Mouse (Mus musculus) forebrain, embryonic 11.5 days (tissue): ENCODE measurements at regions not wholly inside any gene's neighbourhood (a gene's known extent, or its start where the extent isn't known, plus 50 kb on each side); places are given as distances from the start of the nearest gene placed in this dataset.
A peak's percentile ranks its signal among the peaks of the same experiment; 100 is the strongest.

Experiments used
- ATAC-seq: fragments of 200-750 bp; cut with Nextera tagmentation; replicated peaks from 2 replicates; pipeline ENCODE4 v1.8.0; 2017; ENCODE audit warnings: moderate TSS enrichment; ENCODE audit not compliant: low FRiP score
- DNase-seq: peaks from one replicate; pipeline ENCODE4 v3.0.0-alpha.2; 2017; ENCODE audit warnings: low spot score
- H3K27ac ChIP-seq: fragments of 300-500 bp; sonication (generic); 2 replicates; pipeline ENCODE4 v1.5.1; 2014; ENCODE audit warnings: low read depth, low read length
- H3K27me3 ChIP-seq: fragments of 300-500 bp; sonication (generic); 2 replicates; pipeline ENCODE4 v1.6.1; 2014; ENCODE audit warnings: mild to moderate bottlenecking, low read length, mixed read lengths; ENCODE audit not compliant: control insufficient read depth, insufficient read depth
- H3K36me3 ChIP-seq: fragments of 300-500 bp; sonication (generic); 2 replicates; pipeline ENCODE4 v1.6.1; 2014; ENCODE audit warnings: mild to moderate bottlenecking, low read length, moderate library complexity, mixed read lengths; ENCODE audit not compliant: control insufficient read depth, insufficient read depth
- H3K4me1 ChIP-seq: fragments of 300-500 bp; sonication (generic); replicated peaks from 2 replicates; pipeline ENCODE4 v1.6.1; 2014; ENCODE audit warnings: low read length, mixed read lengths; ENCODE audit not compliant: control insufficient read depth, insufficient read depth
- H3K4me2 ChIP-seq: fragments of 300-500 bp; sonication (generic); 2 replicates; pipeline ENCODE4 v1.6.1; 2014; ENCODE audit warnings: low read depth, mild to moderate bottlenecking, low read length, moderate library complexity, mixed read lengths; ENCODE audit not compliant: severe bottlenecking
- H3K4me3 ChIP-seq: fragments of 300-500 bp; sonication (generic); 2 replicates; pipeline ENCODE4 v1.5.1; 2014; ENCODE audit warnings: low read depth, low read length
- H3K9ac ChIP-seq: fragments of 300-500 bp; sonication (generic); 2 replicates; pipeline ENCODE4 v1.6.1; 2014; ENCODE audit warnings: low read length
- H3K9me3 ChIP-seq: fragments of 300-500 bp; sonication (generic); 2 replicates; pipeline ENCODE4 v1.6.1; 2016; ENCODE audit warnings: low read length, mixed read lengths; ENCODE audit not compliant: control insufficient read depth
- WGBS: fragments of 180-500 bp; shearing (Covaris S2); extraction: QIAGEN DNeasy Blood & Tissue Kit; methylation state at CpG from one replicate; pipeline ENCODE4 v1.1.7; 2014; 5-methylcytosine and 5-hydroxymethylcytosine counted together

DNA sequence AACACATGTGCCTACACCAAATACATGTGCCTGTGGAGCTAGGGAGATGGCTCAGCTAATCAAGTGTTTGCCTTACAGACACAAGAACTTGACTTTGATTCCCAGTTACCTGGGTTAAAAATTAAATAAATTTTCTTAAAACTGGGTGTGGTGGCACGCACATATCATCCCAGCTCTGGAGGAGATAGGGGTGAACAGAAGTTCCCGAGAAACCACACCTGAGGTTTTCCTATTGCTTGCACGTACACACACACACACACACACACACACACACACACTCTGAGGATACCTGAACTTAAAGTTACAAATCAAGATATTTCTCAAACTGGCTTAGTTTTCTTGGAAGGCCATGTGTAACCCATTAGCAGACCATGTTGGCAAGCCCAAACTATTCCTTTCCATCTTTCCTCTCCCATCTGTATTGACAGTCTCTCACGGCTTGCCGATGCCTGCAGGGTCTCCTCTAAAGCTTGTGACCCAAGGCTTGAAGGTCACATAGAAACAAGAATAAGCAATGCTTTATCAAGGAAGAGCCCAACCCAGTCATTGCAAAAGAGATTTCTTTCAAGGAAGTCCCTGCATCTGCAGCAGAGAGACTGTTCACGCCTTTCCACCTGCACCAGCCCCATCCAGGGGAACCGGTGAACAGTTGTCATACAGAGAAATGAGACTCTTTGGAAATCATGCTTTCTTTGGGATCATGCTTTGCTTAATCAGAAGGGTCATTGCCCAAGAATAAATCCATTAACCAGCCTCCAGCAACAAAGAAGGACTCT, 129.9 kb downstream of the Cyp26b1 start:
- H3K4me2 ChIP-seq = no peak overlapping the region
- H3K27ac ChIP-seq = no peak overlapping the region
- H3K4me1 ChIP-seq = no peaks in the 10 kb centered on the region
- H3K27me3 ChIP-seq = no peaks in the 10 kb centered on the region
- H3K4me3 ChIP-seq = no peak overlapping the region
- no peaks in the 10 kb centered on the region for H3K9me3 ChIP-seq
- H3K36me3 ChIP-seq = no peaks in the 10 kb centered on the region
- ATAC-seq = no peak
- H3K9ac ChIP-seq = no peak overlapping the region
- DNase-seq = no peak
- 84% methylated on average over 7 of the region's 7 CpGs for WGBS

DNA sequence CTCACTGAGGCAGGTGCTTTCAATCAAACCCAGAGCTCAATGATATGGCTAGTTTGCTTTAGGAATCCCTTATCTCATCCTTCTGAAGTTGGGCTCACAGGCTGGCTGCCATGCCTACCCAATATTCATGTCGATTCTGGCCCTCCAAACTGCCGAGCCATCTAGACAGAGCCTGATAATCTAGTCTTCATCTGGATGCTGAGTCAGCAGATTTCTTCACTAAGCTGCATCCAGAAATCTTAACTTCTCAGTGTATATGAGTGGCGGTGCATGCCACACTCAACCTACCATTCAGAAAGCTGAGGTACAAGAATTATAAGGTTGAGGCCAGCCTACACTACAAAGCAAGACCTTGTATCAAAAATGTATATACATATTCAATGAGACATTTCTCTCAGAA, 136.9 kb downstream of the Cyp26b1 start:
- WGBS = 91% methylated on average over 3 of the region's 3 CpGs
- no peaks in the 10 kb centered on the region for H3K9me3 ChIP-seq
- DNase-seq (no peak), ATAC-seq (no peak)
- H3K4me2 ChIP-seq = no peak overlapping the region
- no peaks in the 10 kb centered on the region for H3K27me3 ChIP-seq
- no peak overlapping the region for H3K4me3 ChIP-seq
- H3K36me3 ChIP-seq = no peaks in the 10 kb centered on the region
- no peaks in the 10 kb centered on the region for H3K4me1 ChIP-seq
- H3K27ac ChIP-seq = no peak overlapping the region
- H3K9ac ChIP-seq = no peak overlapping the region

DNA sequence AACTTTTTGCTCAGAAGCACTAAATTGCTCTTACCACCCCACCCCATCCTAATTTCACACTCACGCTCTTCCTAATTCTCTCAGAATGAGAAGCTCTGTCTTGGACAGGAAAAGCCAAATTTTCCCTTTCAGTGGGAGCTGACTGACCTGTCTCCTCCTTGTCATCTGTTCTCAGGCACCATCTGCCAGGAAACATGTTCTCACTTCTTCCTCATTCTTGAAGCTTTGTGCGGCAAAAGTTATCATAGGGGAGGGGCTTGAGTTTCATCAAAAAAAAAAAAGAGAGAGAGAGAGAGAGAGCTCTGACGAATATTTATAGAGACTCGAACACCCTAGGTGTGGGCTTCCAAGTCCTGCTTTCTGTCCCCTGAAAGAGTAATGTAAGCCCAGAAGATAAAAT, 148.6 kb downstream of the Cyp26b1 start:
- ATAC-seq (no peak), DNase-seq (no peak)
- Histone ChIP-seq H3K9me3 (no peaks in the 10 kb centered on the region; the same call in 1 of the 2 replicates), H3K9ac (no peak overlapping the region), H3K27me3 (no peaks in the 10 kb centered on the region), H3K27ac (no peak overlapping the region), H3K4me2 (no peak overlapping the region), H3K4me1 (no peaks in the 10 kb centered on the region), H3K4me3 (no peak overlapping the region), H3K36me3 (no peaks in the 10 kb centered on the region)
- 67% methylated on average over 4 of the region's 4 CpGs for WGBS

DNA sequence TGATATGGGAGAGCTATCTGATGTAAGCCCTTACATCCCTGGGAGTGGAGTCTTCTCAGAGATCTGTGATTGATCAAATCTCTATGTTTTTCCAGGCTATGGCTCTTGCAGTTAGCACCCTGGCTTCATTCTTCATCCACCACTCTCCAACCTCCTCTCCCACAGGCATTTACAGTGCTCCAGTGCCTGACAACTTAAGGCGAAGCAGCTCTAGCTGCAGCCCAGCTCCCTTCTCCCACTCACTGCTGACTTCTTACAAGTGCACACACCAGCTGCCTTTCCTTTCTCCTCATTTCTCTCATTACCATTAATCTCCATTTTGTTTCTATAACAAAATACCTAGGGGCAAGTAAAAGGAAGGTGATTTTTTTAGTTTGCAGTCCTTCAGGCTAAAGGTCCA, 151.0 kb downstream of the Cyp26b1 start:
- H3K4me3 ChIP-seq = no peak overlapping the region
- no peak for ATAC-seq
- H3K4me2 ChIP-seq = no peak overlapping the region
- WGBS = 91% methylated on average over 1 of the region's 1 CpGs
- H3K27ac ChIP-seq = no peak overlapping the region
- no peaks in the 10 kb centered on the region; the same call in 1 of the 2 replicates for H3K9me3 ChIP-seq
- H3K9ac ChIP-seq = no peak overlapping the region
- no peaks in the 10 kb centered on the region for H3K36me3 ChIP-seq
- H3K27me3 ChIP-seq = no peaks in the 10 kb centered on the region
- no peak for DNase-seq
- no peaks in the 10 kb centered on the region for H3K4me1 ChIP-seq

DNA sequence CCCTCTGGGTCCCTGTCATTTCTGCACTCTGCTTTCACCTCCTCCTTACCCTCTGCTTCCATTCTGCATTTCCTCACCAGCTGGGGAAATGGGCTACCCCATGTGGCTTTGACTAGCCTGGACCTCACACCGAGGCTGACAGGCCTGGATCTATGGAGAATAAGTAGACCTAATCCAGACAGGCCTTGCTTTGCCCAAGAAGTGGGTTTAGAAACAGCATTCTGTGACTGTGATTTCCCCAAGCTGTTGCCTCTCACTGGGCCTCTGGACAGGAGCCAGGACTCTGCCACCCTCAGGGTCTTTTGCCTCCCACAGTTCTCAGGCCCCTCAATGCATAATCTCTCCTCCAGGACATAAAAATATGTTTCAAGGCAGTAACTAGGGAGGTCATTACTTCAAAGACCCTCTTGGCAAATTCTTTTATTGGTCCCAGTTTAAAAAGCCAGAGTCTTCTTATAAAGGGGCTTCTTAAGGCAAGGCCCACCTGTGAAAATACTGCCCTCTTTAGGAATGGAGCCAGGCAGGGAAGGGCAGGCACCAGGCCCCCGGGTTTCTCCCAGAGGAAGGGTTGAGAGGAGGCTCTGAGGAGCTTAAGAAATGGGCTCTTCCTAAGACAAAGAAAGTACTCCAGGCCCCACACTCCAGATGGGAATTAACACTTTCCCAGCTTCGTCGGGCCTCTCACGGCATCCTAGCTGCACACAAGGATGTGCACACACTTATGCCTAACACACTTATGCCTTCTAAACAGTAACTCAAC, 151.8 kb downstream of the Cyp26b1 start:
- Histone ChIP-seq H3K9me3 (no peaks in the 10 kb centered on the region; the same call in 1 of the 2 replicates), H3K4me1 (no peaks in the 10 kb centered on the region), H3K36me3 (no peaks in the 10 kb centered on the region), H3K27me3 (no peaks in the 10 kb centered on the region), H3K9ac (no peak overlapping the region), H3K4me3 (no peak overlapping the region), H3K4me2 (no peak overlapping the region), H3K27ac (no peak overlapping the region)
- DNase-seq (no peak), ATAC-seq (no peak)
- WGBS = 79% methylated on average over 5 of the region's 5 CpGs

DNA sequence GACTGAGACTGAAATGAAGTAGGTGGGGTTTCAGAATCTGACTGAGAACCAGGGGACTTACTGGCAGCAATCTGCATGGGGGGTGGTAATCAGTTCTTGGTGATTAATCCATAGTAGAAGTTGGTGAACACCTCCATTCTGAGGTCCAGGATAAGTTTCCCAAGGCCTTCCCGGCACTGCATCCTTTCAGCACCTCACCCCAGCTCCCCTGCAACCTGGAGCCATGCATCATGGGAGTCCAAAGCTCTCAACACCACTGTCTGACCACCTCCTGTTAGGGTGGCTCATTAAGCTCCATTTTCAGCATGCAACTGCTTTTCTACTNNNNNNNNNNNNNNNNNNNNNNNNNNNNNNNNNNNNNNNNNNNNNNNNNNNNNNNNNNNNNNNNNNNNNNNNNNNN, 157.0 kb downstream of the Cyp26b1 start:
- no peak overlapping the region for H3K4me3 ChIP-seq
- H3K36me3 ChIP-seq = no peaks in the 10 kb centered on the region
- no peaks in the 10 kb centered on the region for H3K27me3 ChIP-seq
- no peak overlapping the region for H3K4me2 ChIP-seq
- ATAC-seq (no peak), DNase-seq (no peak)
- H3K27ac ChIP-seq = no peak overlapping the region
- H3K9ac ChIP-seq = no peak overlapping the region
- no peaks in the 10 kb centered on the region for H3K4me1 ChIP-seq
- H3K9me3 ChIP-seq = no peaks in the 10 kb centered on the region; the same call in 1 of the 2 replicates
- WGBS = 100% methylated on average over 1 of the region's 1 CpGs

DNA sequence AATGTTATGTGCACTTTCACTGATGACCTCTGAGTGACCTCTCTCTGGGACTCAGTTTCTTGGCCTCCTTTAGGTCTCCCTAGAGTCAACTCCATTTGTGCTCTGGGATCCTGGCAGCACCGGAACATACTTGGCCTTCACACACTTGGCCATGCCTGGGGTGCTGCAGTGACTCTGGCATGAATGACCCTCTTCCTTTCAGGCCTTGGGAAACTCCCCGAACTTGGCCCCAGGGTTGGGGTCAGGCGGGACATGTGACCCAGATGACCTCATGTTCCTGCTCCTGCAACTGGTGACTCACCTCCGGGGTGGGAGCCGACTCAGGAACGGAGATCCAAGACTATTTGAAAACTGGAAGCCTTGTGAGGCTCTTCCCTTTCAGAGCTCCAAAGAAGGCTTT, 159.2 kb downstream of the Cyp26b1 start:
- no peaks in the 10 kb centered on the region for H3K4me1 ChIP-seq
- no peaks in the 10 kb centered on the region for H3K27me3 ChIP-seq
- H3K9me3 ChIP-seq = no peaks in the 10 kb centered on the region
- ATAC-seq (no peak), DNase-seq (no peak)
- H3K9ac ChIP-seq = no peak overlapping the region
- no peak overlapping the region for H3K4me3 ChIP-seq
- WGBS = 86% methylated on average over 6 of the region's 6 CpGs
- no peaks in the 10 kb centered on the region for H3K36me3 ChIP-seq
- H3K4me2 ChIP-seq = no peak overlapping the region
- H3K27ac ChIP-seq = no peak overlapping the region

DNA sequence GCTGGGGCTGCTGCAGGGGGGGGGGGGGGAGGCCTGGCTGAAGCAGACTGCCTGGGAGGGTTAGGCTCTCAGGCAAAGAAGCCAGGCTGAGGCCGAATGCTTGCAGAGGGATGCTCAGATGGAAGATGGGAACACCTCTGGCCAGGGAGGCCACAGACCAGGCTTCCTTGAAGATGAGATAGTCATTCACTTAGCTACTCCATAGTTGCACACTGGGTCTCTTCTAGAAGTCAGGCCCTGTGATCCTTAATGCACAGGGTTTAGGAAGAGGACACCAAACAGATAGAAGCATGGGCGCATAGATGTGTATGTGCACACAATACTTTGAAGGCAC, 162.1 kb downstream of the Cyp26b1 start:
- no peak overlapping the region for H3K9ac ChIP-seq
- DNase-seq (peak; percentile 50), ATAC-seq (no peak)
- H3K36me3 ChIP-seq = no peaks in the 10 kb centered on the region
- WGBS = 88% methylated on average over 2 of the region's 2 CpGs
- H3K4me1 ChIP-seq = no peaks in the 10 kb centered on the region
- H3K4me3 ChIP-seq = no peak overlapping the region
- H3K27me3 ChIP-seq = no peaks in the 10 kb centered on the region
- no peak overlapping the region for H3K27ac ChIP-seq
- H3K9me3 ChIP-seq = no peaks in the 10 kb centered on the region
- H3K4me2 ChIP-seq = no peak overlapping the region
